Mouse (Mus musculus) MEL (cell line): Measurements from ENCODE around the gene Fis1.

Experiments used
- CHD1 ChIP-seq: IDR thresholded peaks from 2 replicates; pipeline ENCODE4 v1.6.1; 2012; ENCODE audit warnings: low read depth, mild to moderate bottlenecking, inconsistent platforms, low read length, improper control_type of control experiment
- CTCF ChIP-seq, 3 experiments: IDR thresholded peaks in 2 of 3; conservative IDR thresholded peaks in 1 of 3; 2 replicates each; pipeline ENCODE4 v1.5.1; 2011 to 2012; ENCODE audit warnings: low read length in 3 of 3, low read depth in 2 of 3, mild to moderate bottlenecking in 2 of 3, improper control_type of control experiment in 1 of 3, inconsistent platforms in 1 of 3, mixed read lengths in 1 of 3, moderate library complexity in 1 of 3; ENCODE audit not compliant: control insufficient read depth in 1 of 3, insufficient read depth in 1 of 3, poor library complexity in 1 of 3, severe bottlenecking in 1 of 3
- HCFC1 ChIP-seq: IDR thresholded peaks from 2 replicates; pipeline ENCODE4 v1.6.1; 2012; ENCODE audit warnings: low read depth, mild to moderate bottlenecking, inconsistent platforms, low read length, improper control_type of control experiment, moderate library complexity
- KAT2A ChIP-seq: conservative IDR thresholded peaks from 2 replicates; pipeline ENCODE4 v1.6.1; 2012; ENCODE audit warnings: low read depth, low read length, improper control_type of control experiment, inconsistent platforms
- RCOR1 ChIP-seq: IDR thresholded peaks from 2 replicates; pipeline ENCODE4 v1.6.1; 2012; ENCODE audit warnings: low read depth, mild to moderate bottlenecking, inconsistent platforms, low read length, improper control_type of control experiment
- USF1 ChIP-seq: IDR thresholded peaks from 2 replicates; pipeline ENCODE4 v1.6.1; 2014; ENCODE audit warnings: low read depth, mild to moderate bottlenecking, inconsistent platforms, low read length, improper control_type of control experiment, moderate library complexity
- ZC3H11A ChIP-seq: IDR thresholded peaks from 2 replicates; pipeline ENCODE4 v1.6.1; 2012; ENCODE audit warnings: low read depth, mild to moderate bottlenecking, inconsistent platforms, low read length, improper control_type of control experiment

GRCm38 (mm10) chr5:136957250-136957649 is 4.2 kb downstream of the Fis1 start:
- TF ChIP-seq CTCF (IDR thresholded peaks at IDR 0.05 in 2 of 3, conservative IDR thresholded peaks at IDR 0.05 in 1 of 3; ENCODE audit: control insufficient read depth in 1 of 3, insufficient read depth in 1 of 3, low read depth in 2 of 3, low read length in 3 of 3, poor library complexity in 1 of 3, severe bottlenecking in 1 of 3) (no peak), CHD1 (no peak), ZC3H11A (no peak), HCFC1 (no peak), KAT2A (no peak), USF1 (no peak), RCOR1 (no peak)
